Mouse (Mus musculus) forebrain, embryonic 11.5 days (tissue): ENCODE data around the gene Ldlrad3. TPM values are rescaled to one million over a fixed set of nuclear protein-coding genes. Genes with fewer than 3 reads are reported as not detected.

Experiments
- ATAC-seq: fragments of 200-750 bp; cut with Nextera tagmentation; replicated peaks from 2 replicates; pipeline ENCODE4 v1.8.0; 2017; ENCODE audit warnings: moderate TSS enrichment; ENCODE audit not compliant: low FRiP score
- DNase-seq: peaks from one replicate; pipeline ENCODE4 v3.0.0-alpha.2; 2017; ENCODE audit warnings: low spot score
- H3K27ac ChIP-seq: fragments of 300-500 bp; sonication (generic); 2 replicates; pipeline ENCODE4 v1.5.1; 2014; ENCODE audit warnings: low read depth, low read length
- H3K27me3 ChIP-seq: fragments of 300-500 bp; sonication (generic); 2 replicates; pipeline ENCODE4 v1.6.1; 2014; ENCODE audit warnings: mild to moderate bottlenecking, low read length, mixed read lengths; ENCODE audit not compliant: control insufficient read depth, insufficient read depth
- H3K36me3 ChIP-seq: fragments of 300-500 bp; sonication (generic); 2 replicates; pipeline ENCODE4 v1.6.1; 2014; ENCODE audit warnings: mild to moderate bottlenecking, low read length, moderate library complexity, mixed read lengths; ENCODE audit not compliant: control insufficient read depth, insufficient read depth
- H3K4me1 ChIP-seq: fragments of 300-500 bp; sonication (generic); replicated peaks from 2 replicates; pipeline ENCODE4 v1.6.1; 2014; ENCODE audit warnings: low read length, mixed read lengths; ENCODE audit not compliant: control insufficient read depth, insufficient read depth
- H3K4me2 ChIP-seq: fragments of 300-500 bp; sonication (generic); 2 replicates; pipeline ENCODE4 v1.6.1; 2014; ENCODE audit warnings: low read depth, mild to moderate bottlenecking, low read length, moderate library complexity, mixed read lengths; ENCODE audit not compliant: severe bottlenecking
- H3K4me3 ChIP-seq: fragments of 300-500 bp; sonication (generic); 2 replicates; pipeline ENCODE4 v1.5.1; 2014; ENCODE audit warnings: low read depth, low read length
- H3K9ac ChIP-seq: fragments of 300-500 bp; sonication (generic); 2 replicates; pipeline ENCODE4 v1.6.1; 2014; ENCODE audit warnings: low read length
- H3K9me3 ChIP-seq: fragments of 300-500 bp; sonication (generic); 2 replicates; pipeline ENCODE4 v1.6.1; 2016; ENCODE audit warnings: low read length, mixed read lengths; ENCODE audit not compliant: control insufficient read depth
- WGBS: fragments of 180-500 bp; shearing (Covaris S2); extraction: QIAGEN DNeasy Blood & Tissue Kit; methylation state at CpG from one replicate; pipeline ENCODE4 v1.1.7; 2014; 5-methylcytosine and 5-hydroxymethylcytosine counted together
- polyA plus RNA-seq: library from polyadenylated mRNA; unstranded; fragments of >200 nt; fragmentation: Nextera tagmentation; extraction: Ambion mirVana; gene quantifications from 2 replicates; pipeline ENCODE4 v1.2.1, GENCODE M21; 2014

Gene Ldlrad3
- polyA plus RNA-seq, 1 experiment from 2014 or later = 60.7 TPM

- H3K4me1 ChIP-seq = peaks cover 50% of the 10 kb centered on the region
- peak overlapping the region; percentile 31; the same call in 1 of the 2 replicates for H3K4me2 ChIP-seq
- WGBS = 48% methylated on average over 12 of the region's 12 CpGs
- H3K36me3 ChIP-seq = no peaks in the 10 kb centered on the region
- H3K4me3 ChIP-seq = no peak overlapping the region
- peak overlapping the region; percentile 92 for H3K27ac ChIP-seq
- DNase-seq = no peak
- H3K9me3 ChIP-seq = no peaks in the 10 kb centered on the region
- ATAC-seq = peak; percentile 45
- H3K27me3 ChIP-seq = no peaks in the 10 kb centered on the region
- peak overlapping the region; percentile 51 for H3K9ac ChIP-seq
These were observed 183.7 kb downstream of the Ldlrad3 start for GRCm38 (mm10) chr2:102002408-102002973.

GRCm38 (mm10) chr2:102001661-102002060 is 184.5 kb downstream of the Ldlrad3 start:
- Histone ChIP-seq H3K27me3 (no peaks in the 10 kb centered on the region), H3K27ac (peak overlapping the region; percentile 92; the same call in 1 of the 2 replicates), H3K36me3 (no peaks in the 10 kb centered on the region), H3K4me1 (peaks cover 49% of the 10 kb centered on the region), H3K9ac (no peak overlapping the region), H3K4me2 (no peak overlapping the region), H3K9me3 (no peaks in the 10 kb centered on the region), H3K4me3 (no peak overlapping the region)
- DNase-seq = no peak
- ATAC-seq = no peak
- 0% methylated on average over 1 of the region's 1 CpGs for WGBS

- no peak for DNase-seq
- no peak overlapping the region for H3K27ac ChIP-seq
- no peak overlapping the region for H3K4me3 ChIP-seq
- WGBS = 86% methylated on average over 11 of the region's 11 CpGs
- peaks cover 24% of the 10 kb centered on the region for H3K4me1 ChIP-seq
- no peak overlapping the region for H3K9ac ChIP-seq
- no peaks in the 10 kb centered on the region for H3K27me3 ChIP-seq
- ATAC-seq = no peak
- H3K9me3 ChIP-seq = no peaks in the 10 kb centered on the region
- H3K4me2 ChIP-seq = no peak overlapping the region
- no peaks in the 10 kb centered on the region for H3K36me3 ChIP-seq
These were observed 187.1 kb downstream of the Ldlrad3 start for GRCm38 (mm10) chr2:101998911-101999572.

DNA sequence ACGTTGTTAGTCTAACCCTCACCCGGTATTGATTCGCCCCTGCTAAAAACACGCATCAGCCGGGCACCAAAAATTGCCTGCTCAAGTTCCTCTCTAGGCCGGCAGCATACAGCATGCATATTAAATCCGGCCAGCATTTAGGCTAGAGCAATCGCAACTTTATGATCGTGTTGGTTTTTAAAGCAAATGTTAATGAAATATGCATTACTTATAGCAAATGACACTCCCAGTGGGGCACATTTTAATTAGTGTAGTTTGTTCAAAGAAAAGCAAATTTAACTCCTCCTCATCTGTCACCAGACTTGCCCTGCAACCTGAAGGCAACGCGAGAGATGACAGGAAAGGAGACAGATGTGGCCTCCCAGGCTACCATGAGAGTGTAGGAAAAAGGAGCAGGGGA is 189.2 kb downstream of the Ldlrad3 start:
- no peak for ATAC-seq

DNA sequence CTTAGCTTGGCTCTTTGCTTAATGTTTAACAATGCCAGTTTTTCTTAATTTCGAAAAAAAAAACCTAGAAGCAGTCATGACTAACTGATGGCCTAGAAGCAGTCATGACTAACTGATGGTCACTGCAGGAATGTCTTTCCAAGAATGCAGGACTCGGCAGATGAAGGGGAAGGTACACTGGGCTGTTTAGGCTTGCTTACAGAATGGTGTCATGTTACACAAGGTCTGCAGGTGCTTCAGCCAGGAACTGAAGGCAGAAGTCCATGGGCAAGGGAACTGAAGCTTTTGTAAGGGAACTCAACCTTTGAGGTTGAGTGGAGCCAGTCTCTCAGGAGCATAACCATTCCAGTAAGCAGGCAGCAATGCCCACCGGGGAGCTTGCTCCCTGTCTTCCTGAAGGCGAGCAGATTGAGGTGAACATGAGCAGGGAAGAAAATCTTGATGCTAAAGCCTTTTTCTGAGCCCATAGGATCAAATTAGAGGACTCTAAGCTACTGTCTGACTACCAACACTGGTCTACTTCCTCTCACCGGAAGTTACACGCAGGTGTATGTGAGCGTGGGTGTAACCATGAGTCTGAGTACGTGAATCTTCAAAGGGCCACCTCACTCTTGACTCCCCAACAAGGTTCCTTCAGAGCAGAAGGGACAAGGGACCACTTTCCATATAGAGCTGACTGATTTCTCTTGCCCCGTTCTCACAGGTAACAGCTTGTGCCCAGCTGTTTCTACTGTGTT is 193.4 kb downstream of the Ldlrad3 start:
- Histone ChIP-seq H3K9me3 (no peaks in the 10 kb centered on the region), H3K36me3 (no peaks in the 10 kb centered on the region), H3K4me3 (no peak overlapping the region), H3K9ac (no peak overlapping the region), H3K4me1 (peaks cover 5% of the 10 kb centered on the region; the same call in 1 of the 2 replicates), H3K4me2 (no peak overlapping the region), H3K27me3 (no peaks in the 10 kb centered on the region), H3K27ac (no peak overlapping the region)
- ATAC-seq (no peak), DNase-seq (no peak)
- 88% methylated on average over 9 of the region's 9 CpGs for WGBS

More for the DNA sequence above, 189.2 kb downstream of the Ldlrad3 start:
- 0 out of 2 replicates have a peak overlapping the region, but pooled peaks have one; percentile 26 for H3K27ac ChIP-seq
- H3K4me1 ChIP-seq = peaks cover 7% of the 10 kb centered on the region; the same call in 1 of the 2 replicates
- no peak for DNase-seq
- 74% methylated on average over 11 of the region's 11 CpGs for WGBS
- no peak overlapping the region for H3K4me3 ChIP-seq
- no peaks in the 10 kb centered on the region for H3K36me3 ChIP-seq
- no peaks in the 10 kb centered on the region for H3K27me3 ChIP-seq
- no peaks in the 10 kb centered on the region for H3K9me3 ChIP-seq
- H3K4me2 ChIP-seq = no peak overlapping the region
- no peak overlapping the region for H3K9ac ChIP-seq

DNA sequence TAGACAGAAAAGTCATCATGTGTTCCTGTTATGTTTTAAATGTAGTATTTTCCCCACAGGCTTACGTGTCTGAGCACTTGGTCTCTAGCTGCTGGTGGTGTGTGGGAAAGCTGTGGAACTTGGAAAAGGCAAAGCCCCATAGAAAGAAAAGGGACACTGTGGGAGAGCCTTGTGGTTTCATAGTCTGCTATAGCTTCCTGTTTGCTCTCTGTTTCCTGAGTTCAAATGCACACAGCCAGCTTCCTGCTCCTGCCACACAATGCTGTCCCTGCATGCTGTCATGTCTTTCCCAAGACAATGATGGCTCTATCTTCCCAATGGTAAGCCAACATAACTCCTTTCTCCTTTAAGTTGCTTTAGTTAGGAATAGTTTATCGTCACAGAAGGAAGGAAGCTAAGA is 194.5 kb downstream of the Ldlrad3 start:
- no peak overlapping the region for H3K27ac ChIP-seq
- H3K9ac ChIP-seq = no peak overlapping the region
- no peak overlapping the region for H3K4me3 ChIP-seq
- no peak for DNase-seq
- H3K9me3 ChIP-seq = no peaks in the 10 kb centered on the region
- peaks cover under 1% of the 10 kb centered on the region; the same call in 1 of the 2 replicates for H3K4me1 ChIP-seq
- H3K36me3 ChIP-seq = no peaks in the 10 kb centered on the region
- H3K27me3 ChIP-seq = no peaks in the 10 kb centered on the region
- ATAC-seq = no peak
- 88% methylated on average over 2 of the region's 2 CpGs for WGBS
- no peak overlapping the region for H3K4me2 ChIP-seq

DNA sequence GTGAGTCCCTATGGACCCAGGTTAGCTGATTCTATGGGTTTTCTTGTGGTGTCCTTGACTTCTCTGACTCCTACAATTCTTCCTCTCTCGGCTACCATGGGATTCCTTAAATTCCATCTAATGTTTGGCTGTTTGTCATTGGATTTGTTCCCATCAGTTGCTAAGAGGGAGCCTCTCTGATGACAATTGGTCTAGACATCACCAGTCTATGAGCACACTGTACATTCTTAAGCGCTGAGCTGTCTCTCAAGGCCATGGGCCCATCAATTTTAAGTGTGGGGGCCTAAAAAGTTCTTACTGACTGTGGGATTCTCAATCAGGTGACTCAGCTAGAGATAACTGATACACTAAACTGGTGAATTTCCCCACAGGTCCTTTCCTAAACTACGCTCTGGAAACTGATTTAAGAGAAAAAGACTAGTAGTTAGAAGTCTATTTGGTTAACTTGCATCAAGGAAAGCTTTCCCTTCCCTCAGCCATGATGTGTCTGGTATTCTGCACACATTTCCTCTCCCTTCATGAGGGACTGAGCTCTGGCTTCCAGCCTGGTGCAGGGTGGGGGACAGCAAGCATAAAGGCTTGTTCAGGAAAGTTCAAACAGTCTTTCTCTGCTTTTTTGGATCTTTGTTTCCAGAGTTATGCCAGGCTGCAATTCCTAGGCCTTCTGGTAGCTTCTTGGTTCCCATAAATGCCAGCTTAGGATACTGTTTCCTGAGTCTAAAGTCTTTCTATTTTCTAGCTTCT is 199.7 kb downstream of the Ldlrad3 start:
- peaks cover 17% of the 10 kb centered on the region for H3K4me1 ChIP-seq
- no peak overlapping the region for H3K27ac ChIP-seq
- ATAC-seq (no peak), DNase-seq (no peak)
- no peaks in the 10 kb centered on the region for H3K9me3 ChIP-seq
- H3K4me3 ChIP-seq = no peak overlapping the region
- WGBS = 84% methylated on average over 3 of the region's 3 CpGs
- no peak overlapping the region for H3K9ac ChIP-seq
- H3K27me3 ChIP-seq = no peaks in the 10 kb centered on the region
- no peak overlapping the region for H3K4me2 ChIP-seq
- no peaks in the 10 kb centered on the region for H3K36me3 ChIP-seq

GRCm38 (mm10) chr2:101983853-101984543 is 202.2 kb downstream of the Ldlrad3 start:
- Histone ChIP-seq H3K27me3 (no peaks in the 10 kb centered on the region), H3K36me3 (no peaks in the 10 kb centered on the region), H3K4me1 (peaks cover 40% of the 10 kb centered on the region), H3K4me2 (no peak overlapping the region), H3K4me3 (no peak overlapping the region), H3K9me3 (no peaks in the 10 kb centered on the region), H3K27ac (no peak overlapping the region), H3K9ac (no peak overlapping the region)
- DNase-seq (no peak), ATAC-seq (no peak)
- WGBS = 85% methylated on average over 9 of the region's 9 CpGs
